Mouse (Mus musculus) G1E (cell line): ENCODE measurements around the gene Olfr1440. TPM values are rescaled to one million over a fixed set of nuclear protein-coding genes. Genes with fewer than 3 reads are reported as not detected.

Source experiments
- ATAC-seq: 2 replicates; pipeline ENCODE4 v1.8.0; 2016; ENCODE audit warnings: mild to moderate bottlenecking; ENCODE audit not compliant: insufficient number of reproducible peaks, poor library complexity, low FRiP score, severe bottlenecking; ENCODE audit errors: extremely low read depth
- DNase-seq: peaks from one replicate; pipeline ENCODE4 v3.0.0; 2012; ENCODE audit warnings: low spot score
- H3K27me3 ChIP-seq: 2 replicates; pipeline ENCODE4 v1.6.1; 2012; ENCODE audit warnings: mild to moderate bottlenecking, low read length, inconsistent platforms; ENCODE audit not compliant: insufficient read depth
- H3K36me3 ChIP-seq: replicated peaks from 2 replicates; pipeline ENCODE3; 2012; ENCODE audit warnings: mild to moderate bottlenecking, inconsistent platforms
- H3K4me1 ChIP-seq: 2 replicates; pipeline ENCODE4 v1.6.1; 2012; ENCODE audit warnings: low read depth, low read length, inconsistent platforms, mixed read lengths; ENCODE audit not compliant: insufficient read depth
- H3K4me3 ChIP-seq: 2 replicates; pipeline ENCODE4 v1.5.1; 2012; ENCODE audit warnings: low read depth, mild to moderate bottlenecking, inconsistent platforms, low read length, moderate library complexity, mixed read lengths
- H3K9me3 ChIP-seq: replicated peaks from 2 replicates; pipeline ENCODE4 v1.6.1; 2012; ENCODE audit warnings: inconsistent platforms
- CTCF ChIP-seq: IDR thresholded peaks from 2 replicates; pipeline ENCODE4 v1.5.1; 2012; ENCODE audit warnings: low read depth, low read length, inconsistent platforms, mixed read lengths
- GATA1 ChIP-seq: IDR thresholded peaks from 2 replicates; pipeline ENCODE4 v1.6.1; 2012; ENCODE audit warnings: borderline replicate concordance, low read length, inconsistent platforms, mixed read lengths
- GATA2 ChIP-seq: IDR thresholded peaks from 2 replicates; pipeline ENCODE4 v1.6.1; 2012; ENCODE audit warnings: low read depth, low read length, inconsistent platforms, borderline replicate concordance
- POLR2AphosphoS5 ChIP-seq: IDR thresholded peaks from 2 replicates; pipeline ENCODE4 v1.6.1; 2012; ENCODE audit warnings: low read depth, low read length, inconsistent platforms; ENCODE audit not compliant: insufficient replicate concordance
- TAL1 ChIP-seq: conservative IDR thresholded peaks from 2 replicates; pipeline ENCODE4 v1.6.1; 2012; ENCODE audit warnings: low read depth, low read length, inconsistent platforms, mixed read lengths
- polyA plus RNA-seq: library from polyadenylated mRNA; stranded (reverse); fragments of >175 nt; gene quantifications from 2 replicates; pipeline ENCODE4 v1.2.3, GENCODE M21; 2012
- total RNA-seq, 2 experiments: library from RNA; stranded (forward) in 1 of 2; stranded (reverse) in 1 of 2; fragments of 200-1000 nt in 1 of 2; fragments of >200 nt in 1 of 2; fragmentation: Nextera tagmentation in 1 of 2; gene quantifications; 2 replicates each; pipeline ENCODE4 v1.2.3; 2014 to 2017

The Olfr1440 gene
- total and polyA plus RNA-seq, 3 experiments = 0.16 TPM; not detected in 2

- ATAC-seq (no peak), DNase-seq (no peak)
- Histone ChIP-seq H3K4me1 (no peaks in the 10 kb centered on the region), H3K9me3 (no peaks in the 10 kb centered on the region), H3K36me3 (no peaks in the 10 kb centered on the region), H3K4me3 (no peak overlapping the region), H3K27me3 (no peaks in the 10 kb centered on the region)
- no peak for TF ChIP-seq CTCF
- TF ChIP-seq GATA2 = no peak
Measured at GRCm38 (mm10) chr19:12420555-12420954, 33.5 kb downstream of the Olfr1440 start.

- no peaks in the 10 kb centered on the region for H3K36me3 ChIP-seq
- ATAC-seq = no peak
- no peaks in the 10 kb centered on the region for H3K27me3 ChIP-seq
- no peaks in the 10 kb centered on the region for H3K9me3 ChIP-seq
- H3K4me3 ChIP-seq = no peak overlapping the region
- no peaks in the 10 kb centered on the region for H3K4me1 ChIP-seq
- TF ChIP-seq CTCF (no peak), GATA2 (no peak), POLR2AphosphoS5 (no peak), TAL1 (no peak), GATA1 (no peak)
- no peak for DNase-seq
Measured at GRCm38 (mm10) chr19:12421680-12422079, 34.6 kb downstream of the Olfr1440 start.

GRCm38 (mm10) chr19:12427101-12427500 is 40.0 kb downstream of the Olfr1440 start:
- H3K4me3 ChIP-seq = no peak overlapping the region
- no peaks in the 10 kb centered on the region for H3K27me3 ChIP-seq
- no peak for ATAC-seq
- DNase-seq = no peak
- no peaks in the 10 kb centered on the region for H3K4me1 ChIP-seq
- no peaks in the 10 kb centered on the region for H3K36me3 ChIP-seq
- H3K9me3 ChIP-seq = no peaks in the 10 kb centered on the region
- no peak for TF ChIP-seq TAL1
- no peak for TF ChIP-seq CTCF

GRCm38 (mm10) chr19:12427605-12428004 is 40.5 kb downstream of the Olfr1440 start, which contains the start of gene Pfpl:
Gene Pfpl (plus strand): TSS chr19:12427905.
- ATAC-seq (no peak), DNase-seq (no peak)
- Histone ChIP-seq H3K27me3 (no peaks in the 10 kb centered on the region), H3K4me3 (no peak within 1 kb of the TSS), H3K9me3 (no peaks in the 10 kb centered on the region), H3K36me3 (no peaks in the 10 kb centered on the region), H3K4me1 (no peaks in the 10 kb centered on the region)
- TF ChIP-seq GATA1 (no peak), POLR2AphosphoS5 (no peak), CTCF (no peak), GATA2 (no peak), TAL1 (no peak)

GRCm38 (mm10) chr19:12433033-12433432 is 46.0 kb downstream of the Olfr1440 start:
- Histone ChIP-seq H3K9me3 (no peaks in the 10 kb centered on the region), H3K4me1 (no peaks in the 10 kb centered on the region), H3K4me3 (no peak overlapping the region), H3K36me3 (no peaks in the 10 kb centered on the region), H3K27me3 (no peaks in the 10 kb centered on the region)
- no peak for DNase-seq
- ATAC-seq = no peak
- TF ChIP-seq TAL1 = no peak

- TF ChIP-seq GATA1 (no peak), POLR2AphosphoS5 (no peak), TAL1 (no peak), CTCF (no peak), GATA2 (no peak)
- Histone ChIP-seq H3K4me3 (no peak overlapping the region), H3K27me3 (no peaks in the 10 kb centered on the region), H3K4me1 (no peaks in the 10 kb centered on the region), H3K9me3 (no peaks in the 10 kb centered on the region), H3K36me3 (no peaks in the 10 kb centered on the region)
- no peak for ATAC-seq
- DNase-seq = no peak
Measured at GRCm38 (mm10) chr19:12435011-12435416, 47.9 kb downstream of the Olfr1440 start.

- ATAC-seq (no peak), DNase-seq (no peak)
- no peaks in the 10 kb centered on the region for H3K27me3 ChIP-seq
- no peaks in the 10 kb centered on the region for H3K9me3 ChIP-seq
- no peak overlapping the region for H3K4me3 ChIP-seq
- H3K36me3 ChIP-seq = no peaks in the 10 kb centered on the region
- H3K4me1 ChIP-seq = no peaks in the 10 kb centered on the region
- TF ChIP-seq TAL1 (no peak), GATA1 (no peak), CTCF (no peak), GATA2 (no peak), POLR2AphosphoS5 (no peak)
Measured at GRCm38 (mm10) chr19:12435750-12436524, 48.9 kb downstream of the Olfr1440 start.
